Mouse (Mus musculus) stomach, postnatal 0 days (tissue): Measurements from ENCODE around the gene Tbxa2r. TPM values are rescaled to one million over a fixed set of nuclear protein-coding genes. Genes with fewer than 3 reads are reported as not detected.

Experiments used
- ATAC-seq: fragments of 200-750 bp; cut with Nextera tagmentation; 2 replicates; pipeline ENCODE4 v1.8.0; 2017; ENCODE audit not compliant: low FRiP score, low TSS enrichment
- DNase-seq: peaks from one replicate; pipeline ENCODE4 v3.0.0-alpha.2; 2016; ENCODE audit warnings: low spot score
- H3K27ac ChIP-seq: fragments of 300-500 bp; sonication (generic); replicated peaks from 2 replicates; pipeline ENCODE4 v1.5.1; 2014; ENCODE audit warnings: mild to moderate bottlenecking, control low read depth
- H3K27me3 ChIP-seq: fragments of 300-500 bp; sonication (generic); 2 replicates; pipeline ENCODE4 v1.6.1; 2014; ENCODE audit warnings: low read length; ENCODE audit not compliant: control insufficient read depth, insufficient read depth
- H3K36me3 ChIP-seq: fragments of 300-500 bp; sonication (generic); 2 replicates; pipeline ENCODE4 v1.6.1; 2014; ENCODE audit warnings: low read length, mixed read lengths; ENCODE audit not compliant: control insufficient read depth, insufficient read depth
- H3K4me1 ChIP-seq: fragments of 300-500 bp; sonication (generic); replicated peaks from 2 replicates; pipeline ENCODE4 v1.6.1; 2014; ENCODE audit warnings: antibody characterized with exemption; ENCODE audit not compliant: control insufficient read depth, insufficient read depth
- H3K4me2 ChIP-seq: fragments of 300-500 bp; sonication (generic); replicated peaks from 2 replicates; pipeline ENCODE4 v1.6.1; 2014; ENCODE audit warnings: low read depth, mild to moderate bottlenecking, control low read depth, moderate library complexity
- H3K4me3 ChIP-seq: fragments of 300-500 bp; sonication (generic); 2 replicates; pipeline ENCODE4 v1.5.1; 2014; ENCODE audit warnings: low read depth, low read length, control low read depth
- H3K9ac ChIP-seq: fragments of 300-500 bp; sonication (generic); 2 replicates; pipeline ENCODE4 v1.6.1; 2014; ENCODE audit warnings: mild to moderate bottlenecking, low read length, control low read depth, mixed read lengths
- H3K9me3 ChIP-seq: fragments of 300-500 bp; sonication (generic); 2 replicates; pipeline ENCODE4 v1.6.1; 2016; ENCODE audit warnings: low read length; ENCODE audit not compliant: control insufficient read depth
- CTCF ChIP-seq: IDR thresholded peaks from 2 replicates; pipeline ENCODE4 v1.5.1; 2016; ENCODE audit warnings: antibody characterized with exemption, low read depth, mild to moderate bottlenecking, moderate library complexity
- EP300 ChIP-seq: optimal IDR thresholded peaks from 2 replicates; pipeline ENCODE3; 2016; ENCODE audit warnings: antibody characterized with exemption
- WGBS: fragments of 180-500 bp; shearing (Covaris S2); extraction: QIAGEN DNeasy Blood & Tissue Kit; methylation state at CpG from one replicate; pipeline ENCODE4 v1.1.7; 2014; 5-methylcytosine and 5-hydroxymethylcytosine counted together
- polyA plus RNA-seq: library from polyadenylated mRNA; unstranded; fragments of >200 nt; fragmentation: Nextera tagmentation; extraction: Ambion mirVana; gene quantifications from 2 replicates; pipeline ENCODE4 v1.2.1, GENCODE M21; 2015

Tbxa2r gene
- polyA plus RNA-seq, 1 experiment from 2014 or later = 20.2 TPM

DNA sequence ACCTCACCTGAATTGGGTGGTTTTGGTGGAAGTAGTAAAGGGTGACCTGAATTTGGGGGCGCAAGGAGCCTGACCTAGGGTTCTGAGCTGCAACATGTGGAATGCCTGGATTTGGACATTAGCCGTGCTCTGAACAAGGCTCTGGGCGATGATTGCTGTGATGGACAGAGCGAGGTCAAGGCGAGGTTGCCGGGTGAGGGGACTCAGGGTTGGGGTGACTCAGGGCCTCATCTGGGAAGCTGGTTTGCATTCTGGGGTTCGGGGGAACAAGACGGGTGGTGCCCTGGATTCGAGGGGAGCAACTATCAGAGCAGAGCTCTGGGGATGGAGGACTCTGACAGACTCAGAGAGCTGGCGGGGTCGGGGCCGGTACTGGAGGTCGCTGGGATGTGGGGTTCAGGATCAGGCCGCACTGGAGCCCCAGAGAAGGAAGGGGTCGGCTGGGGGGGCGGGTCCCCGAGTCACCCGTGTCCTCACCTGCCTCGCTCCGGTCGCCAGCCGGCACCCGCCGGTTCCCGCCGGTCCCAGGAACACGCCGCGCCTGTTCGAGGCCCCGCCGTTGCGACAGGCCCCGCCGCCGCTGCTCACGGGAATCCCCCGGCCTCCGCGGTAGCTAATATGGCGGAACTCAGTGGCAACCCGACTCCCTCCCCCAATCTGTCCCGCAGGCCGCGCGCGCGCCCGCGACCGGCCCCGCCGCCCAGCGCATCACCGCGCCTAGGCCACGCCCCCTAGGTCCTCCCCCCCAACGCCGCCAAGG lies 49.4 kb downstream of the Tbxa2r start, which contains the start of gene Fzr1:
Gene Fzr1 (minus strand): TSS at position 724 of the 760 bp plus-strand sequence.
- Histone ChIP-seq H3K4me2 (peak within 1 kb of the TSS; percentile 84), H3K4me1 (peaks cover 13% of the 10 kb centered on the region), H3K4me3 (peak within 1 kb of the TSS; percentile 86), H3K36me3 (peaks cover 5% of the 10 kb centered on the region; the same call in 1 of the 2 replicates), H3K9ac (peak within 1 kb of the TSS; percentile 91), H3K9me3 (no peaks in the 10 kb centered on the region), H3K27ac (peak within 1 kb of the TSS; percentile 77), H3K27me3 (no peaks in the 10 kb centered on the region)
- TF ChIP-seq CTCF = no peak
- no peak for TF ChIP-seq EP300
- ATAC-seq (no peak; the same call in 1 of the 2 replicates), DNase-seq (no peak)
- under 1% methylated on average over 53 of the region's 59 CpGs for WGBS

DNA sequence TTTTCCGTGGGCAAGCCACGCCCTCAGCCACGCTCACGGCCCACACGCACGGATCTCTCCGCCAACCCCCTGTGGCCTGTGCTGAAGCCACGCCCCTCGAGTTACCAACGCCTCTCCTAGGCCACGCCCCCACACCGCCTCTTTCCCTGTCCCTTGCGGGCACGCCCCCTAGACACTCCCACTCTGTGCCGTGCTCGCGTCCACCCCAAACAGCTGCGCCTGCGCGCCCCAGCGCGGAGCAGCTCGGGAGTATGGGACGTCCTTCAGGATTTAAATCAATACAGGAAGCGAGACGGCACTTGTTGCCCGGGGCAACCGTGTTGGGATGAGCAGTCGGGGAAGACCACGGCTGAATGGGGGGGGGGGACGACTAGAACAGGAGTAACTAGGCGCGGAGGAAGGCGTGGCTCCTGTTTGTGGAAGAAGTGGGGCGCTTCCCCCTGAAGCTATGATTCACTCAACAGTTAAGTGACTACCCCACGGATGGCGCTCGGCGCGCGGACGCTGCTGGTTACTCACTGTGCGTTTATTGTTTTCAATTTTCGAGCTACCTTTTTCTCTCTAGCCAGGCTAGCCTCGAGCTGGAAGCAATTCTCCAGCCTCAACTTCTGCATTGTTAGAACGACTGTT lies 50.1 kb downstream of the Tbxa2r start:
- Histone ChIP-seq H3K27ac (peak overlapping the region; percentile 25; the same call in 1 of the 2 replicates), H3K27me3 (no peaks in the 10 kb centered on the region), H3K36me3 (peaks cover 5% of the 10 kb centered on the region; the same call in 1 of the 2 replicates), H3K9ac (peak overlapping the region; percentile 43), H3K4me2 (peak overlapping the region; percentile 57), H3K4me3 (peak overlapping the region; percentile 86), H3K4me1 (peaks cover 13% of the 10 kb centered on the region), H3K9me3 (no peaks in the 10 kb centered on the region)
- TF ChIP-seq CTCF (peak; percentile 40), EP300 (no peak)
- peak; percentile 95 for ATAC-seq
- WGBS = under 1% methylated on average over 42 of the region's 46 CpGs
- DNase-seq = peak; percentile 100

DNA sequence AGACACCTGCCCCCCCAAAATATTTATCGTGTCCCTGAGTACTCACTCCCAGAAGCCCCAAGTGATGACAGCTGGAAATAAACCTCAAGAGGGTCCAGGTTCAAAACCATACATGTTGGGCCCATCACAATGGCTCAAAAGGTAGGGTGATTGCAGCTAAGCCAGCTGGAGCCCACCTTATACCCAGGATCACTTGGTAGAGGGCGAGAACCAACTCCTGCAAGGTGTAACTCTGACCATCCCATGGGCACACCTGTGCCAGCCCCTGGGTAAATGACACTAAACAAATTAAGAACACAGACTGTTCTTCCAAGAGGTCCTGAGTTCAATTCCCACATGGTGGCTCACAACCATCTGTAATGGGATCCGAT lies 50.6 kb downstream of the Tbxa2r start:
- H3K4me3 ChIP-seq = peak overlapping the region; percentile 51
- H3K9ac ChIP-seq = peak overlapping the region; percentile 43
- H3K27ac ChIP-seq = peak overlapping the region; percentile 25; the same call in 1 of the 2 replicates
- H3K4me1 ChIP-seq = peaks cover 13% of the 10 kb centered on the region
- no peak for ATAC-seq
- peaks cover 3% of the 10 kb centered on the region; the same call in 1 of the 2 replicates for H3K36me3 ChIP-seq
- no peaks in the 10 kb centered on the region for H3K9me3 ChIP-seq
- no peak for TF ChIP-seq CTCF
- TF ChIP-seq EP300 = no peak
- H3K4me2 ChIP-seq = peak overlapping the region; percentile 57
- 60% methylated on average over 3 of the region's 3 CpGs for WGBS
- no peak for DNase-seq
- no peaks in the 10 kb centered on the region for H3K27me3 ChIP-seq

DNA sequence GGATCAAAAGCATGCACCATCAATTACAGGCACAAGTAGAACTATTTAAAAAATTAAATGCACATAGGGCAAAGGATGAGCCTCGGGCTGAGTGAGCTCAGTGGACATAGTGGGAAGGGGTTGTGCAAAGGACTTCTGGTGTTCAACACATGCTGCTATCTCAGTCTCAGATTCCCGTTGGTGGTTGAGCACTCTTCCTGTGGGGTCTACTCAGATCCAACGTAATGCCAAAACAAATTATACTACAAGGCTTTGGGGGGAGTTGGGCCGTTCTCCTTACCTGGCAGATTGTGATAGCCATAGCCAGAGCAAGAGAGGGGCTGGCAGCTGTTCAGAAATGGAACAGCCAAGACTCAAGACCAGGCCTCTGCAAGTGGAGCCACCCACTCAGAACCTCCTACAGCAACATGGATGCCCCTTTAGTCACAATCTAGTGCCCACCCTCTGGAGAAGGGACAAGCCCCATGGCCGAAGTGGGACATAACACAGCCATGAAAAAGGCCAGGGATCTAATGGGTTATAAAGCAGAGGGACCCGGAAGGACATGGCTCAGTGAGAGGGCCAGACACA lies 51.4 kb downstream of the Tbxa2r start:
- no peak for TF ChIP-seq EP300
- no peak for TF ChIP-seq CTCF
- no peak overlapping the region for H3K9ac ChIP-seq

DNA sequence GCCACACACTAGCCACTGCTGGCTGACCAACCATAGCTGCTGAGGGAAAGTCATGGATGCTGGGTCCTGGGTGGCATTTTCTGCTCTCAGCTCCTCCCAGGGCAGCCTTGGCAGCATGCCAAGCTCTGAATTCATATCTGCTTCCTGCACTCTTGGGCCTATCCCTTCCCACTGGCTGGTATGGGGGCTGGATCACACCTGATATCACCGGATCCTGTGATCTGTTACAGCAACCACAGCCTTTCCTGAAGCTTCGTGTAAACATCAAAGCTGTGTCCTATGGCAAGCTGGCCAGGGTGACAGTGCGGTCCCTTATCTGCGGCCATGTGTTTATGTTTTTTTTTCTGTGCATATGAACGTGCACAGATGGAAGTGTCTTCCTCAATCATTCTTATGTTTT lies 53.5 kb downstream of the Tbxa2r start:
- Histone ChIP-seq H3K4me2 (no peak overlapping the region), H3K4me1 (peaks cover 13% of the 10 kb centered on the region), H3K9me3 (no peaks in the 10 kb centered on the region), H3K27me3 (no peaks in the 10 kb centered on the region), H3K36me3 (peaks cover 4% of the 10 kb centered on the region; the same call in 1 of the 2 replicates), H3K9ac (no peak overlapping the region), H3K27ac (peak overlapping the region; percentile 30; the same call in 1 of the 2 replicates), H3K4me3 (no peak overlapping the region)
- no peak for TF ChIP-seq EP300
- TF ChIP-seq CTCF = no peak
- ATAC-seq = peak; percentile 1; the same call in 1 of the 2 replicates
- WGBS = 51% methylated on average over 5 of the region's 5 CpGs
- peak; percentile 88 for DNase-seq

More for the DNA sequence above, 51.4 kb downstream of the Tbxa2r start:
- Histone ChIP-seq H3K9me3 (no peaks in the 10 kb centered on the region), H3K4me1 (peaks cover 13% of the 10 kb centered on the region), H3K4me2 (no peak overlapping the region), H3K4me3 (no peak overlapping the region), H3K36me3 (no peaks in the 10 kb centered on the region), H3K27ac (no peak overlapping the region), H3K27me3 (no peaks in the 10 kb centered on the region)
- no peak for DNase-seq
- no peak for ATAC-seq
- 89% methylated on average over 6 of the region's 6 CpGs for WGBS
